Mouse (Mus musculus) cerebellum, adult (tissue): Measurements from ENCODE around the gene Akr1e1.
"Not testable (repeated sequence)": the region's sequence is repeated elsewhere in the genome, so short reads cannot be mapped to it uniquely, and the experiment has no call there.

Experiments used
- ATAC-seq: cut with Nextera tagmentation; 2 replicates; pipeline ENCODE4 v1.9.2; 2017; ENCODE audit warnings: mild to moderate bottlenecking, moderate library complexity, mixed read lengths; ENCODE audit not compliant: insufficient number of reproducible peaks, low FRiP score, low TSS enrichment

Akr1e1 gene

DNA sequence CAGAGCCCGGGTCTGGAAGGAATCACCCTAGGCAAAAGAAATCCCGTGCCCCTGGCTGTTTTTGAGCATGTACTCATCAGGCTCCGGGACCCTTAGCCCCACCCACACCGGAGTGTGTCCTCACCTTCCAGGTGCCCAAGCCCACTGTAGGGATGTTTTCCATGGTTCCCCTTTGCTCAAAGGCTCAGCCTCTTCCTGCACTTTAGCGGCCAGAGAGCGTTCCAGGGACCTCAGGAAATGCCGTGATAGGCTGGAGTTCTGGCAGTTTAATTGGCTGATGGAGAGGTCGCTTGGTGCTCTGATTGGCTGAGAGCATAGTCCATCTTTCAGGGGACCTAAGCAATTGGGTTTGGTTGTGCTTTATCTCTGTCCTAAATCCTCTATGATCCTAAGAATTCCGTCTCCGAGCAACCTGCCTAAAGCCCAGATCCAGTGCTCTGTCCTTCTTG lies at the start of gene Akr1e1:
Gene Akr1e1, minus strand, starts transcription at position 214 of the 449 bp plus-strand sequence.
- ATAC-seq, result peak; percentile 100

DNA sequence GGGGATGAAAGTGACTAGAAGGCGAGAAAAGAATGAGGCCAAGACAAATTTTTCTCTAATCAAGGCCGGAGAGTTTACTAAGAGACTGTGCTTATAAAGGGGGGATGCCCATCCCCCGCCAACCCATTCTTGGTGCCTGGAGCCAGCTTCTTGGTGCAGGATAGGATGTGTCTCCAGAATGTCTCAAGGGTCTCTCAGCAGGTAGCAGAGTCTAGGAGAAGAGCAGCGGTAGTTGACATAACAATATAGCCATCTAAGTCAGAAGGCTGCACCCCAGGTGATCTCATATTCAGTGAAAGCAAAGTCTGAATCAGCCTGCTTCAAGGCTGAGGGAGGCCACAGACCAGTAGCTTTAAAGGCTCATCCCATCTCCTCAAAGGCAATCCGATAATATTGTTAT lies 49.4 kb upstream of the Akr1e1 start:
- no peak for ATAC-seq

DNA sequence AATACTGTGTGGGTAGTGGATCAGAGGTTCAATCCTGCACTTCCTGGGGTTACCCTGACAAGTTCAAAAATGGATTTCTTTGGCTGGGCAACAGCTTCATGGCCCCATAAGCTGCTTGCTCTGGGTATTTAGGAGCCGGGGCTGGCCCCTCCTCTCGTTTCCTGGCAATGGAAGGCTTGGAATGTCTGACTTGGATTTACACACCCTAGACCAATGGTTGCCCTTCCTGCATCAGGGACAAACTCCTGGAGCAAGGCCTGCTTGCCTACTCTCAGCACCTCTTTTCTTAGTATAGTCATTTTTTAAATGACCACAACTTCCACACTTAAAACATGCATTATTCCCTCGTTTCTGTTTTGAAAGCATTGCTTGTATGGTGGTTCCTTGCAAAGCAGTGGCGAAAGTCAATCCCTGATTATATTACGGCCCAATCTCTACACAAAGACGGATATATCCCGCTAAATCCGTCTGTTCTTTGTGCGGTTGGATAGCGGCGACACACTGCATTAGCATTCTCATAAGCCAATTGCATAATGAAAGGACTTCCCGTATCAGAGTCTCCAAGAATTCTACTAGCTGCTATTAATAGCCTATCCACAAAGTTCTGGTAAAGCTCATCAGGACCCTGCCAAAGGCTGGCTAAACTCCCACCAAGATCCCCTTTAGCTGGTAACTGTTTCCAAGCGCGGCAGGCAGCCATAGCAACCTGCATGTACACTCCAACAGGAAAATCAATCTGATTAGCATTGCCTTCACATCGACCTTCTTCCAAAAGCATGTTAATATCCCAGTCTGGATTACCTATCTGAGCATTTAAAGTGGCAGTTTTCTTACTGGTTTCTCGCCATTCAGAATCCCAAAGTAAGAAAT lies 47.5 kb upstream of the Akr1e1 start:
- no peak for ATAC-seq

DNA sequence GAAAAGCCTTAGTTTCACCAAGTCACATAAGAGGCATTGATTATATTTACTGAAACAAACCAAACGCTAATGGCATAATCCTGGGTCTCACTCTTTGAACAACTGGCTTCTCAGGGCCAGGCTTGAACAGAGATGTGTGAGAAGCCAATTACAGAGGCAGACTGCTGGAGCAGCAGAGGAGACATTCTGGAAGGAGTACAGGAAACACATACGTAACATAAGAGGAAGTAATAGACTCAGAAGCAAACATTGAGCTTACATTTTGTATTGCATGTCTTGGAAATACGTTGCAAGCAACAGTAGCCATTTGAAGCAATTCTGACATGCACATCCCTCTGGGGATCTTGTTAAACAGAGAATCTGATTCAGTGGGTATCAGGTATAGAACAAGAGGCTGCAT lies 41.2 kb upstream of the Akr1e1 start:
- no peak for ATAC-seq

DNA sequence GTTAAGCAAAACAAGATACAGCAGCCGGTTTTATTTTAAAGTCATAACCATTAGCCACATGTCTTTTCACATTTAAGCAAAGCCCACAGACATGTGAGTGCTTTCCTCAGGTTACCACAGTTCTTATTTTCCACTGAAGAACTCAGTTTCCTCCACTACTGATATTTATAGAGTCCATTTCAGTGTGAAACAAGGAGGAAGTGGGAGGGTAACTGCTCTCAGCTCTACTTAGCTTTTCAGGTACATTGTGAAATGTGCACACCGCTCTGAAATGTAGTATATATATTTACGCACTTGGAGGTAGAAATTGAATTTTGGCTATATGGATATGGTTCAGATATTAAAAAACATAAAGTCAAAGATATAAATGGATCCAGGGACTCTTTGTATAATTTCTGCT lies 36.3 kb upstream of the Akr1e1 start:
- no peak for ATAC-seq

DNA sequence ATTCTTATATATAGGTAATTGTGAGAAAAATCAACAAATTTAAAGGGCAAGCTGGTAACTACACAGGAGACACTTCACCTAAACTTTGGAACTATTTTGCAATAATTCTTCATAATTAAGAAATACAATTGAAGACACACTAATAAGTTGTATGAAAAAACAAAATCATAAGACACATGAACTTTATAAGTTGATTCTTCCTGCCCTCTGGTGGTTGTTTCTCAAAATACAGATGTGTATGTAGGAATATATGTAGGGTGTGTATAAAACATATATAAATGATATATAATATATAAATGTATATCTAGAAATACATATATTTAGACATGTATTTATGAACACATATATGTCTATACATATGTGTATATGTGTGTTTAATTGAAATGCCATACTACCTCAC lies 1.9 kb upstream of the Akr1e1 start:
- ATAC-seq, result no peak

DNA sequence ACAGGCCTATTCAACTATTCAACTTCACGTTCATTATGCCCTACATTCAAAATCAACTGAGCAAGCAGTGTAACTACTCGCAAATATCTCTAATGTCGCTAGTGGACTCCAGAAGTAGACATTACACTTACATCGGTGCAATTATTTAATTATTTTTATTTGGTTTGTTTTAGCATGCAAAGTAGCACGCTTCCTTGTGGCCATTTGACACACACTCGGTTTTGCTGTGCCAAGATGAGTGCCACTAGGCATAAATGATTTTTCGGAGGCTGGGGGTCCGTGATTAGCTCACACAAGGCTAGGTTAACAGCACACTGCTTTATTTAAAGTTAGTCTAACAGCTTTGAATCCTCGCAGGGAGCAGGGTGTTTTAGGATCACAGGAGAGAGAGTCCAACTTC lies 444 bp downstream of the Akr1e1 start:
- ATAC-seq, result no peak; the same call in 1 of the 2 replicates

DNA sequence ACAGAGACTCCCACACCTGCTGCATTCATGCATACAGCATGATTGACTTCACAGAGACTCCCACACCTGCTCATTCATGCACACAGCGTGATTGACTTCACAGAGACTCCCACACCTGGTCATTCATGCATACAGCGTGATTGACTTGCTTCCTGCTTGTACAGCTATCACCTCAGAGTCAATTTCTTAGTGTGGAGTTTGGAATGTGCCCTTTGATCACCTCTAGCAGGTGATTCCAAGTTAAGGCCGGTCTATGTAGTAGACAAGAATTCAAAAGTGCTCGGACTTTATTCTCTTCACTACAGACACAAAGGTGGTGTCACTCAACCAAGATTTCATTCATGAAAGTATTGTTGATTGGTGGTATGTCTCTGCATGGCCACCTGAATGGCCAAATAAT lies 2.2 kb downstream of the Akr1e1 start:
- no peak for ATAC-seq

DNA sequence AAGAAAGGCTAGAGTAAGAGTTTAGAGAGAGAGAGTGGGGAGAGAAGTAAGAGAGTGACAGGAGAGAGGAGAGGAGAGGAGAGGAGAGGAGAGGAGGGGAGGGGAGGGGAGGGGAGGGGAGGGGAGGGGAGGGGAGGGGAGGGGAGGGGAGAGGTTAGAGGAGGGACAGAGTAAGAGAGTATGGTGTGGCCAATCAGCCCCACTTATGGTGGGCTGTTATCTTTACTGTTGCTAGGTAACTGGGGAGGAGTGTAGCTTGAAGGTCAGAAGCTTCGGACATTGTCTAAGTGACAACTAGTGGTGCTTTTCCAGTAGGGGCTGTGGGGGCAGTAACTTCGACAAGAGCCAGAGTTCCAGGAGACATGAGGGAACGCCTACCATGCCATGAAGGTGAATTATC lies 5.5 kb downstream of the Akr1e1 start:
- ATAC-seq, result not testable (repeated sequence)

DNA sequence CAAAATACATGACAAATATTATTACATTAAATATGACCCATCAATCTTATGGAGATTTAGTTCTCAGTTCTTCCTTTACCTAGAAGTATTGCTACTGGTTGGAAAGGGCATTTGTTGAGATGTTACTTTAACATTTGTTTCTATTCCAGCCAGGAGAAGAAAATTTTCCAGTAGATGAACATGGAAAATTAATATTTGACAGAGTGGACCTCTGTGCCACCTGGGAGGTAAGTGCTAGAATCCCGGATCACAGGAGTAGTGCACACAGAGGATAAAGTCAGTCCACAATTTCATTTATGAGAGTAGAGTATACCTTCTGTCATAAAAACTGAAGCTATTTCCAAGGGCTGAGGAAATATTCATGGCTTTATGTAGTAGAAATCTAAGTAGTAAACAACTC lies 32.1 kb downstream of the Akr1e1 start:
- no peak for ATAC-seq

DNA sequence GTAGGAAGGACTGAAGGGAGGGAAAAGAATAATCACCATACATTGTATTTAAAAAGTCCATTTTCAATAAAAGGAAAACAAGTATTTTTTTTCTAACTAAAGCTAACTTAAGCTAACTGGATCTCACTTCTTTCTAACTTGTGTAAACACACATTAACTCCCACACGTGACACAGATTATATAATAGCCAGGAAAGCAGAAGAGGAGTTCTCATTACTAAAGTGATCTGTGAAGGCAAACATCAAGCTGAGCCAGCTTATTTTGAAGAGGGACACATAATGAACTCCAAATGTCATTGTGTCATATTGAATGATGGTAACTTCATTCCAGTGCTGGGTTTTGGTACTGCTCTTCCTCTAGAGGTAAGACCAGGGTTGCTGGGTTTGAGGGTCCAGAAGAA lies 35.1 kb downstream of the Akr1e1 start, which contains the start of gene Akr1c21:
Gene Akr1c21, plus strand, starts transcription at position 205 of the 400 bp plus-strand sequence.
- no peak for ATAC-seq

DNA sequence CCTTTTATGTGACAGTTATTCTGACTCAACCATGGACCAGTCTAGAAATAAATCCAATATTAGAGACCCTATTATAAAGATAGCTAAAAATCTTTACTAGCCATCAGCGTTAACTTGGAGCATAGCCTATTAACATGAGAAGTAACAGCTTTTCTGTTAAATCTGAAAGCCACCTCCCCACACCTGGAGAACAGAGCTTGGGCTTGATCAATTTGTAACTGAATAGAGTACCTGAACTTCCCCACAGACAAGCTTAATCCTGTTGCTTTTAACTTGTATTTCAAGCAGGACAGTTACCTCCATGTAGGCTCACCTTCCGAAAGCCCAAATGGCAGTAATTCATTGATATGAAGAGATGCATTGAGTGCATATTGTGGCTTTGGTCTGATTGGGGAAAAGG lies 43.0 kb downstream of the Akr1e1 start:
- ATAC-seq, result no peak

DNA sequence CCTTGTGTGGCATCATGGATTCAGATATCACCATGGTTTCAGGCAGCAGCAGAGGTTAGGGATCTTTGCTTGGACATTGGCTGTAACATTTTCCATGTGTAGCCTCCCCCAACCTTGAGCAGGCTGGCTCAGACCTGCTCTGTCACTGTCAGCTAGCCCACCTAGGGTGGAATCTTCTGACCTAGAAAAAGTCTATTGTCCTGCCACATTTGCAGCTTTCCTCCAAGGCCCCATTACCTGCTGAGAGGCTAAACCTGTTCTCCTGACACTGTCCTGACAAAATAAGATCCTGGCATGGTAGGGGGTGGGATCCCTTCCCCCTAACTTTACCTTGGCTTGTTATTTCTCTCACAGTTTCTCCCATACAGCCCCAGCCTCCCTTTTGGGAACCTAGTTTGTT lies 48.5 kb downstream of the Akr1e1 start:
- ATAC-seq, result no peak

DNA sequence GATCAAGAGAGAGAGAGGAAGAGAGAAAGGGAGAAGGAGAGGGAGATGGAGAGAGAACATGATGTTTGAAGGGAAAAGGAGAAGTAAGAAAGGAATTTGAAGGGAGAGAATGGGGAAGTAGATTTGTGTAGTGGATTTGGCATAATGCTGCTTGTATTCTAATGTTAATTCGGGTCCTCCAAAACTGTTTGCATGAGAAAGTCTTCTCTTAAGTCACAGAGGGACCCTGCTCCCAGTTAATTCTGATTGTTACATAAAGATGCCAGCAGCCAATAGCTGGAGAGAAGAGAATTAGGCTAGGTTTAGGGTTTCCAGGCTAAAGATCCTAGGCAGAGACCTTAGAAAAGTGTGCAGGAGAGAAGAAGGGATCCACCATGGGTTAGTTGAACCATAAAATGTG lies 49.8 kb downstream of the Akr1e1 start:
- ATAC-seq, result no peak
